Mouse (Mus musculus): ENCODE data around the gene Sppl2b. TPM values are rescaled to one million over a fixed set of nuclear protein-coding genes. Genes with fewer than 3 reads are reported as not detected.
"Not testable (repeated sequence)": the region's sequence is repeated elsewhere in the genome, so short reads cannot be mapped to it uniquely, and the experiment has no call there.

Sppl2b gene
- polyA plus RNA-seq, 1 experiment from 2014 or later, result 24.0 TPM

DNA sequence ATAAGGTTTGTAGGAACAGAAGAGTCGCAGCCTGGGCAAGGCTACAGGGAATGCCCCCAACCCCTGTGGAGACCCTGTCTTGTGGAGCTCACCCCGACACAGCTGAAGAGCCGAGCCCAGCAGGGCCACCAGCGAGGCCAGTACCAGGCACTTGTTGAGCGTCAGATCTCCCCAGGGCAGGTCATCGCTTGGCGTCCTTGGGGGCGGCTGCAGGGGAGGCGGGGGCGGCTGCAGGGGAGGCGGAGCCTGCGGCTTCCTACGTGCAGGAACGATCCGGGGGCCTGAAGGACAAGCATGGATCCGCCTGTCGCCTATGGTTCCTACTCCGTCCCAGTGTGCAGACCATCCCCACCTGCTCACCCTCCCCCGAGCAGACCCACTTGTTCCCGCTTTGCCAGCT is 45.0 kb upstream of the Sppl2b start:
- 8% methylated on average over 20 of the region's 20 CpGs for WGBS
- Histone ChIP-seq H3K9me3 (ENCODE audit: control insufficient read depth, low read length) (no peaks in the 10 kb centered on the region), H3K9ac (ENCODE audit: low read length) (no peak overlapping the region), H3K4me1 (ENCODE audit: control insufficient read depth, insufficient read depth, low read length) (peaks cover 25% of the 10 kb centered on the region), H3K4me2 (no peak overlapping the region), H3K27me3 (ENCODE audit: control insufficient read depth, insufficient read depth, low read length) (peaks cover 30% of the 10 kb centered on the region), H3K36me3 (ENCODE audit: control insufficient read depth, insufficient read depth, low read length) (no peaks in the 10 kb centered on the region), H3K4me3 (ENCODE audit: low read depth, low read length) (no peak overlapping the region), H3K27ac (ENCODE audit: low read depth, low read length) (no peak overlapping the region)
- ATAC-seq (ENCODE audit: low FRiP score) (no peak), DNase-seq (ENCODE audit: low spot score, missing footprints) (no peak)

DNA sequence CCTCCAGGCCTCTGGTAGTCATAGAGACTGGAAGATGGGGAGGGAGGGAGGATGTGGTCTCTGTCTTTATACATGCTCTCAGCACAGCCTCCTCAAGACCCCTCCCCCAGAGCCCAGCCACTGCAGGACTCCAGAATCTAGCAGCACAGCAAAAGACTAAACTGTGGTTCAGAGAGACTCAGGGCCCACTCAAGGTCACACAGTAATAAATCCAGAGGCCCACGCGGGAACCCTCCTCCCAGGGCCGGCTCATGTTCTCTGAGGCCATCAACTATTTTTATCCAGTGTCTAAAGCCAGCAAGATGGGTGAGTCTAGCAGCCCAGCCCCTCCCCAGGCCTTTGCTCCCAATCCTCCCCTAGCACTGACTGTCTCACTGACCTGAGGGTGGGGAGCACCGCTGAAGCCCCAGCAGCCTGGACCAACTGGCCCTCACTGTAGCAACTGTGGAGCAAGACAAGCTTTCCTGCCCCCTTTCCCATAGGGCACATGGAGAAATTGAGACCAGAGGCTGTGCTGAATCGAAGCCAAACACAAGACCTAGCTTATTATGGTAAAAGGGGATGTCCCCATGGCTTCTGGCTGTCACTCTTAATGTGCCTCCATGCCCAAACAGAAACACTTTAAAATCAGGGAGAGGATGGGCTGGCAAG is 42.6 kb upstream of the Sppl2b start:
- Histone ChIP-seq H3K9me3 (ENCODE audit: control insufficient read depth, low read length) (no peaks in the 10 kb centered on the region), H3K9ac (ENCODE audit: low read length) (no peak overlapping the region), H3K36me3 (ENCODE audit: control insufficient read depth, insufficient read depth, low read length) (no peaks in the 10 kb centered on the region), H3K4me1 (ENCODE audit: control insufficient read depth, insufficient read depth, low read length) (peaks cover 15% of the 10 kb centered on the region), H3K27me3 (ENCODE audit: control insufficient read depth, insufficient read depth, low read length) (peaks cover 23% of the 10 kb centered on the region), H3K4me3 (ENCODE audit: low read depth, low read length) (no peak overlapping the region), H3K4me2 (no peak overlapping the region), H3K27ac (ENCODE audit: low read depth, low read length) (no peak overlapping the region)
- WGBS, result 69% methylated on average over 5 of the region's 5 CpGs
- DNase-seq (ENCODE audit: low spot score, missing footprints) (no peak), ATAC-seq (ENCODE audit: low FRiP score) (no peak)

DNA sequence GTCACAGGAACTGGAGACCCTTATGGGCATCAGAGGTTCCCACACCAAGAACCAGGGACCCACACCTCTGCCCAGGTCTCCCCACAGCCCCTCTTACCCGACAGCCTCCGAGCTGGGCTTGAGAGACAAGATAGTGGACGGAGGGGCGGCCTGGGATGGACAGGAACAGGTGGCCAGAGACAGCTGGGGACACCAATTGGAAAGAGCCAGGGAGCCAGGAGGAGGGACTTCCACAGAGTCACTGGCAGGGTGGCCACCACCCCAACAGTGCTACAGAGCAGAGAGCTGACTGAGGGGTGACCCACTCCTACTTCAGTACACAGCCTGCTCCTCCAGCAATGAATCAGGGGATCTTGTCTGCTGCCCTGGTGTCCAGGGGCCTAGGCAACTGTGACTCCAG is 41.7 kb upstream of the Sppl2b start, which contains the start of gene Jsrp1:
TSS of gene Jsrp1 (minus strand) at position 133 of the 400 bp plus-strand sequence.
- no peak for DNase-seq (ENCODE audit: low spot score, missing footprints)
- peaks cover 16% of the 10 kb centered on the region for H3K27me3 ChIP-seq (ENCODE audit: control insufficient read depth, insufficient read depth, low read length)
- WGBS, result 79% methylated on average over 4 of the region's 4 CpGs
- H3K36me3 ChIP-seq (ENCODE audit: control insufficient read depth, insufficient read depth, low read length), result no peaks in the 10 kb centered on the region
- no peak within 1 kb of the TSS for H3K4me2 ChIP-seq
- ATAC-seq (ENCODE audit: low FRiP score), result no peak
- H3K4me1 ChIP-seq (ENCODE audit: control insufficient read depth, insufficient read depth, low read length), result peaks cover 7% of the 10 kb centered on the region
- no peak within 1 kb of the TSS for H3K27ac ChIP-seq (ENCODE audit: low read depth, low read length)
- H3K9me3 ChIP-seq (ENCODE audit: control insufficient read depth, low read length), result no peaks in the 10 kb centered on the region
- H3K9ac ChIP-seq (ENCODE audit: low read length), result no peak within 1 kb of the TSS
- no peak within 1 kb of the TSS for H3K4me3 ChIP-seq (ENCODE audit: low read depth, low read length)

DNA sequence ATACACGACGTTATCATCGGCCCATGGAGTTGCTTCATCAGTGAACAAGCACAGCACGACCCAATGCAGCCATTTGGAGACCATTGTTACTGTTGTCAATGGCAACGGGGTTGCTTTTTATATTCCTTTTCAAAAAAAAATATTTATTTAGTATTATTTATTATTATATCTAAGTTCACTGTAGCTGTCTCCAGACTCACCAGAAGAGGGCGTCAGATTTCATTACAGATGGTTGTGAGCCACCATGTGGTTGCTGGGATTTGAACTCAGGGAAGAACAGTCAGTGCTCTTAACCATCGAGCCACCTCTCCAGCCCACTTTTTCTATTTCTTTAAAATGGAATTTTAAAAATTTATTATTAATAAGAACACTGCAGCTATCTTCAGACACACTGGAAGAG is 40.3 kb upstream of the Sppl2b start:
- no peak overlapping the region for H3K9ac ChIP-seq (ENCODE audit: low read length)
- H3K9me3 ChIP-seq (ENCODE audit: control insufficient read depth, low read length), result no peaks in the 10 kb centered on the region
- H3K4me3 ChIP-seq (ENCODE audit: low read depth, low read length), result no peak overlapping the region
- no peak overlapping the region for H3K4me2 ChIP-seq
- peaks cover 5% of the 10 kb centered on the region; the same call in 1 of the 2 replicates for H3K27me3 ChIP-seq (ENCODE audit: control insufficient read depth, insufficient read depth, low read length)
- ATAC-seq (ENCODE audit: low FRiP score) (no peak), DNase-seq (ENCODE audit: low spot score, missing footprints) (no peak)
- H3K27ac ChIP-seq (ENCODE audit: low read depth, low read length), result no peak overlapping the region
- H3K36me3 ChIP-seq (ENCODE audit: control insufficient read depth, insufficient read depth, low read length), result no peaks in the 10 kb centered on the region
- WGBS, result 73% methylated on average over 7 of the region's 7 CpGs
- H3K4me1 ChIP-seq (ENCODE audit: control insufficient read depth, insufficient read depth, low read length), result no peaks in the 10 kb centered on the region

DNA sequence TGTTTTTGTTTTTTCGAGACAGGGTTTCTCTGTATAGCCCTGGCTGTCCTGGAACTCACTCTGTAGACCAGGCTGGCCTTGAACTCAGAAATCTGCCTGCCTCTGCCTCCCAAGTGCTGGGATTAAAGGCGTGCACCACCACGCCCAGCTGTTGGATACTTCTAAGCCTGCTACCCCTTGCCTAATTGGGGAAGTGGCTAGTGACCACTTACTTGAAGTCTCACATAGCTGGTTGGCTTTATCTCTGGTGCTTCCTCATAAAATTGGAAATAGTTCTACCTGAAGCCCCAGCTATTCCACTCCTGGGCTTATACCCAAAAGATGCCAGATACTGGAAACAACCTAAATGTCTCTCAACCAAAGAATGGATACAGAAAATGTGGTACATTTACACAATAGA is 38.8 kb upstream of the Sppl2b start:
- H3K9me3 ChIP-seq (ENCODE audit: control insufficient read depth, low read length); H3K4me3 ChIP-seq (ENCODE audit: low read depth, low read length); DNase-seq (ENCODE audit: low spot score, missing footprints); H3K4me2 ChIP-seq; H3K27ac ChIP-seq (ENCODE audit: low read depth, low read length); H3K27me3 ChIP-seq (ENCODE audit: control insufficient read depth, insufficient read depth, low read length); H3K9ac ChIP-seq (ENCODE audit: low read length); H3K36me3 ChIP-seq (ENCODE audit: control insufficient read depth, insufficient read depth, low read length); H3K4me1 ChIP-seq (ENCODE audit: control insufficient read depth, insufficient read depth, low read length); ATAC-seq (ENCODE audit: low FRiP score): not testable (repeated sequence)
- WGBS, result 78% methylated on average over 3 of the region's 3 CpGs

DNA sequence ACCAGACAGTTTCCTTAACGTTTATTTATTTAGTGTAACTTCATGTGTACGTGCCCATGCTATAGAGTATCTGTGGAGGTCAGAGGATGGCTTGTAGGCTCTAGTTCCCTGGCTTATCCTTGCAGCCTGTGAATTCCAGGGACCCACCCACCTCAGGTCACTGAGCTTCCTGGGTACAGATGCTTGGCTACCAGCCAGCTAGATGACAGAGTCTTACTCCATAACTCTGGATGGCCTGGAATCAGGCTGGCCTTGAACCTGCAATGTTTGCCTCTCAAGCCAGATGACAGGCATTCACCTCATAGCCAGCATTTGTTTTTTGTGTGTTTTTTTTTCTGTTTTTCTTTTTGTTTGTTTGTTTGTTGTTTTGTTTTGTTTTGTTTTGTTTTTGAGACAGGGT is 37.9 kb upstream of the Sppl2b start:
- no peak for DNase-seq (ENCODE audit: low spot score, missing footprints)
- Histone ChIP-seq H3K4me2 (no peak overlapping the region), H3K27ac (ENCODE audit: low read depth, low read length) (no peak overlapping the region), H3K36me3 (ENCODE audit: control insufficient read depth, insufficient read depth, low read length) (no peaks in the 10 kb centered on the region), H3K27me3 (ENCODE audit: control insufficient read depth, insufficient read depth, low read length) (no peaks in the 10 kb centered on the region), H3K9ac (ENCODE audit: low read length) (no peak overlapping the region), H3K9me3 (ENCODE audit: control insufficient read depth, low read length) (no peaks in the 10 kb centered on the region), H3K4me1 (ENCODE audit: control insufficient read depth, insufficient read depth, low read length) (no peaks in the 10 kb centered on the region), H3K4me3 (ENCODE audit: low read depth, low read length) (no peak overlapping the region)
- no peak for ATAC-seq (ENCODE audit: low FRiP score)
- 70% methylated on average over 2 of the region's 2 CpGs for WGBS

DNA sequence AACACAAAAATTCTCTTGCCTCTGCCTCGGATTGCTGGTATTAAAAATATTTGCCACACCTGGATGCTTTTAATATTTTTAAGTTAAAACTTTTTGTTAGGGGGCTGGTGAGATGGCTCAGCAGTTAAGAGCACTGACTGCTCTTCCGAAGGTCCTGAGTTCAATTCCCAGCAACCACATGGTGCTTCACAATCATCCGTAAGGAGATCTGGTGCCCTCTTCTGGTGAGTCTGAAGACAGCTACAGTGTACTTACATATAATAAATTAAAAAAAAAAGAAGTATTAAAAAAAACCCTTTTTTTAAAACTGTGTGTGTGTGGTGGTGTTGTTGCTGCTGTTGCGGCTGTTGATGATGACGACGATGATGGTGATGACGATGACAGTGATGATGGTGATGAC is 37.1 kb upstream of the Sppl2b start:
- not testable (repeated sequence) for H3K9ac ChIP-seq (ENCODE audit: low read length); H3K9me3 ChIP-seq (ENCODE audit: control insufficient read depth, low read length); H3K4me1 ChIP-seq (ENCODE audit: control insufficient read depth, insufficient read depth, low read length); ATAC-seq (ENCODE audit: low FRiP score); H3K4me3 ChIP-seq (ENCODE audit: low read depth, low read length); H3K27me3 ChIP-seq (ENCODE audit: control insufficient read depth, insufficient read depth, low read length); H3K27ac ChIP-seq (ENCODE audit: low read depth, low read length); H3K36me3 ChIP-seq (ENCODE audit: control insufficient read depth, insufficient read depth, low read length); H3K4me2 ChIP-seq; DNase-seq (ENCODE audit: low spot score, missing footprints)
- WGBS, result 83% methylated on average over 7 of the region's 7 CpGs

DNA sequence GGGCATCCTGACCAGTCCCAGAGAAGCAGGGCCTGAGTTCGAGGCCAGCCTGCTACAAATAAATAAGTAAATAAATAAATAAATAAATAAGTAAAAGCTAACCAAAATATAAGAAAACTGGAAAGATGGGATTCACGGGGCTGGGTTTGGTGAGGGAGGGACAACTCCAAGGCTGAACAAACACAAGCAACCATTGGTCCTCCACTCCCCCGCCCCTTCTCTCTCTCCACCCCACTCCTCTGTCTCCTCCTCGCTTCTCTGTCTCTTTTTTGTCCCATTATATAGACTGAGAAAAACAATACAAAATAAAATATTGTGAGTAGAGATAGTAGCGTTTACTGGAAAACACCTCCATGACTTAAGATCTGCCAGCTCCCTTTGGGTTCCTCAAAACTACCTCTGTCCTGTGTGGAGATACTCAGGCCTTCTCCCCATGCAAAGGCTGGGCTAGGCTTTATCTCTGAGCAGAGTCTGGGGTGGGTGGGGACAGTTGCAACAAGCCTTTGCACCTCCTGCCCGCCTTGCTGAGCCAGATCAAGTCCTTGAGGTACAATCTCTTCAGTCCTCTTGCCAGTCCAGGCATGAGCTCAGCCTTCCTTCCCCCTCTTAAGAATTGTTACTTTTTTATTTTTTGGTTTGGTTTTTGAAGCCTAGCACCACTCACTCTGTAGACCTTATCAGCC is 36.3 kb upstream of the Sppl2b start:
- Histone ChIP-seq H3K4me2 (no peak overlapping the region), H3K9ac (ENCODE audit: low read length) (no peak overlapping the region), H3K9me3 (ENCODE audit: control insufficient read depth, low read length) (no peaks in the 10 kb centered on the region), H3K4me1 (ENCODE audit: control insufficient read depth, insufficient read depth, low read length) (no peaks in the 10 kb centered on the region), H3K4me3 (ENCODE audit: low read depth, low read length) (no peak overlapping the region), H3K36me3 (ENCODE audit: control insufficient read depth, insufficient read depth, low read length) (no peaks in the 10 kb centered on the region), H3K27ac (ENCODE audit: low read depth, low read length) (no peak overlapping the region), H3K27me3 (ENCODE audit: control insufficient read depth, insufficient read depth, low read length) (no peaks in the 10 kb centered on the region)
- 60% methylated on average over 6 of the region's 6 CpGs for WGBS
- no peak for DNase-seq (ENCODE audit: low spot score, missing footprints)
- ATAC-seq (ENCODE audit: low FRiP score), result no peak

DNA sequence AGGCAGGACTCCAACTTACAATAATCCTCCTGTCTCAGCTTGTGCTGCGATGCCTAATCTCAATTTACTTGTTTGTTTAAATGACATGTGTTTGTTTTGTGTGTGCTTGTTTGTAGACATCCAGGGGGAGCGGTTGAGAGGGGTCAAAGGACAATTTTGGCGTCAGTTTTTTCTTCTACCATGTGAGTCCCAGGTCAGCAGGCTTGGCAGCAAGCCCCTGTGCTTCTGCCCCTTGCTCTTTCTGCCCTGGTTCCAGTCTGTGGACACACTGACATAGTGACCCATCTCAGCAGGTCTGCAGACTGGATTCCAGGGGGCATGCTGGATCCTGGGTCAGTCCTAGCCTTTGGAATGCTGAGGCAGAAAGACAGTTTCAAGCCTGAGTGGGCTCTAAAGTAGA is 35.7 kb upstream of the Sppl2b start:
- H3K4me3 ChIP-seq (ENCODE audit: low read depth, low read length), result no peak overlapping the region
- H3K4me2 ChIP-seq, result no peak overlapping the region
- ATAC-seq (ENCODE audit: low FRiP score) (no peak), DNase-seq (ENCODE audit: low spot score, missing footprints) (no peak)
- H3K36me3 ChIP-seq (ENCODE audit: control insufficient read depth, insufficient read depth, low read length), result no peaks in the 10 kb centered on the region
- H3K4me1 ChIP-seq (ENCODE audit: control insufficient read depth, insufficient read depth, low read length), result no peaks in the 10 kb centered on the region
- H3K27ac ChIP-seq (ENCODE audit: low read depth, low read length), result no peak overlapping the region
- no peaks in the 10 kb centered on the region for H3K9me3 ChIP-seq (ENCODE audit: control insufficient read depth, low read length)
- no peaks in the 10 kb centered on the region for H3K27me3 ChIP-seq (ENCODE audit: control insufficient read depth, insufficient read depth, low read length)
- H3K9ac ChIP-seq (ENCODE audit: low read length), result no peak overlapping the region
- WGBS, result 55% methylated on average over 3 of the region's 3 CpGs
